Mouse (Mus musculus) MEL-GATA-1-ER (cell line): ENCODE data around the gene Rab44.
A peak's percentile ranks its signal among the peaks of the same experiment; 100 is the strongest.

Experiments used
- DNase-seq: peaks from one replicate; pipeline ENCODE4 v3.0.0-alpha.2; 2012; ENCODE audit warnings: low read depth; ENCODE audit errors: extremely low read depth

Gene Rab44

GRCm38 (mm10) chr17:29165967-29166578 lies 52.1 kb downstream of the Rab44 start:
- no peak for DNase-seq

GRCm38 (mm10) chr17:29167371-29167770 lies 53.4 kb downstream of the Rab44 start:
- DNase-seq: no peak

- DNase-seq: no peak
Measured at GRCm38 (mm10) chr17:29168438-29168837, 54.5 kb downstream of the Rab44 start.

GRCm38 (mm10) chr17:29168996-29169601 lies 55.2 kb downstream of the Rab44 start:
- DNase-seq: no peak

- DNase-seq: no peak
Measured at GRCm38 (mm10) chr17:29170431-29171000, 56.6 kb downstream of the Rab44 start.

- DNase-seq: peak; percentile 87
Measured at GRCm38 (mm10) chr17:29171001-29171772, 57.2 kb downstream of the Rab44 start.

GRCm38 (mm10) chr17:29172062-29172461 lies 58.1 kb downstream of the Rab44 start:
- peak; percentile 78 for DNase-seq

GRCm38 (mm10) chr17:29173165-29173564 lies 59.2 kb downstream of the Rab44 start:
- no peak for DNase-seq

- no peak for DNase-seq
Measured at GRCm38 (mm10) chr17:29175693-29176092, 61.7 kb downstream of the Rab44 start.

GRCm38 (mm10) chr17:29176391-29177267 lies 62.7 kb downstream of the Rab44 start:
- no peak for DNase-seq

- DNase-seq: no peak
Measured at GRCm38 (mm10) chr17:29178503-29179059, 64.6 kb downstream of the Rab44 start.

GRCm38 (mm10) chr17:29179917-29180316 lies 66.0 kb downstream of the Rab44 start:
- no peak for DNase-seq

- DNase-seq: peak; percentile 60
Measured at GRCm38 (mm10) chr17:29180406-29181127, 66.6 kb downstream of the Rab44 start.

- DNase-seq: peak; percentile 47
Measured at GRCm38 (mm10) chr17:29181751-29182150, 67.8 kb downstream of the Rab44 start.

- no peak for DNase-seq
Measured at GRCm38 (mm10) chr17:29183162-29183561, 69.2 kb downstream of the Rab44 start.

- no peak for DNase-seq
Measured at GRCm38 (mm10) chr17:29185376-29186046, 71.6 kb downstream of the Rab44 start.

- no peak for DNase-seq
Measured at GRCm38 (mm10) chr17:29186989-29187859, 73.3 kb downstream of the Rab44 start.

GRCm38 (mm10) chr17:29188989-29189388 lies 75.0 kb downstream of the Rab44 start:
- no peak for DNase-seq

- no peak for DNase-seq
Measured at GRCm38 (mm10) chr17:29195579-29195978, 81.6 kb downstream of the Rab44 start.
